Mouse (Mus musculus) testis, adult 2 months (tissue): ENCODE data around the gene Gpr132. TPM values are rescaled to one million over a fixed set of nuclear protein-coding genes. Genes with fewer than 3 reads are reported as not detected.

Source experiments
- H3K27ac ChIP-seq: fragments of 200-500 bp; 2 replicates; pipeline ENCODE4 v1.5.1; 2012; ENCODE audit warnings: low read depth, low read length; ENCODE audit not compliant: control insufficient read depth, insufficient read depth
- H3K27me3 ChIP-seq: fragments of 200-500 bp; 2 replicates; pipeline ENCODE4 v1.6.1; 2012; ENCODE audit warnings: mild to moderate bottlenecking, low read length, moderate library complexity; ENCODE audit not compliant: control insufficient read depth, insufficient read depth
- H3K36me3 ChIP-seq: fragments of 200-500 bp; 2 replicates; pipeline ENCODE4 v1.6.1; 2012; ENCODE audit warnings: mild to moderate bottlenecking, low read length; ENCODE audit not compliant: control insufficient read depth, insufficient read depth
- H3K4me1 ChIP-seq: fragments of 200-500 bp; 2 replicates; pipeline ENCODE4 v1.6.1; 2012; ENCODE audit warnings: low read length; ENCODE audit not compliant: control insufficient read depth, insufficient read depth
- H3K4me3 ChIP-seq: fragments of 200-500 bp; 2 replicates; pipeline ENCODE4 v1.5.1; 2012; ENCODE audit warnings: low read depth, mild to moderate bottlenecking, low read length, moderate library complexity, mixed read lengths; ENCODE audit not compliant: control insufficient read depth
- CTCF ChIP-seq: fragments of 200-500 bp; IDR thresholded peaks from 2 replicates; pipeline ENCODE4 v1.5.1; 2012; ENCODE audit warnings: low read depth, mild to moderate bottlenecking, inconsistent platforms, low read length, moderate library complexity; ENCODE audit not compliant: control insufficient read depth, insufficient read depth, insufficient replicate concordance
- POLR2A ChIP-seq: fragments of 200-500 bp; IDR thresholded peaks from 2 replicates; pipeline ENCODE4 v1.6.1; 2012; ENCODE audit warnings: low read depth, mild to moderate bottlenecking, inconsistent platforms, low read length, moderate library complexity; ENCODE audit not compliant: control insufficient read depth
- polyA plus RNA-seq: library from polyadenylated mRNA; depleted of rRNA; stranded (reverse); fragments of >200 nt; gene quantifications from 2 replicates; pipeline ENCODE4 v1.2.3, GENCODE M21; 2012

Gpr132 gene
- polyA plus RNA-seq, 1 experiment, result 1.7 TPM

DNA sequence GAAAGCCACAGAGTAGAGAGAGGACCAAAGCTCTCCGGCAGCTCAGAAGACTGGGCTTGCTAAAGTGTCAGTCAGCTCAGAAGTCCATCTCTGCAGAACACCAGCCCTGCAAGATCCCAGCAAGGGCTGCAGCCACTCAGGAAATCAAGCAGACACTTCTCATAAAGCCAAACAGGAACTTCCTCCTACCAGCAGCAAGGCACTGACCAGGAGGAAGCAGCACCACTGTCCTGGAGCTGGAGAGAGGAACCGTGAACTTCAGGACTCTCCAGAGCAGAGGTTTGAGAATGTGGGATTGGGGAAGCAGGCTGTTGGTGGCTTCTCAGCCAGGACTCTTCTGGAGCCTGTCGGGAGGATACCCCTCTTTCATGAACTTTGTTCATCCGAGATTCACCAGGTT is 26.9 kb upstream of the Gpr132 start:
- H3K4me1 ChIP-seq, result no peaks in the 10 kb centered on the region; the same call in 1 of the 2 replicates
- TF ChIP-seq CTCF (no peak), POLR2A (no peak)
- H3K27ac ChIP-seq, result no peak overlapping the region

GRCm38 (mm10) chr12:112894303-112894884 is 26.4 kb upstream of the Gpr132 start:
- TF ChIP-seq POLR2A (no peak), CTCF (no peak)
- no peak overlapping the region for H3K27ac ChIP-seq
- H3K36me3 ChIP-seq, result no peaks in the 10 kb centered on the region
- H3K4me3 ChIP-seq, result no peak overlapping the region
- no peaks in the 10 kb centered on the region for H3K27me3 ChIP-seq
- H3K4me1 ChIP-seq, result no peaks in the 10 kb centered on the region; the same call in 1 of the 2 replicates

More for the DNA sequence above, 26.9 kb upstream of the Gpr132 start:
- Histone ChIP-seq H3K4me3 (no peak overlapping the region), H3K27me3 (no peaks in the 10 kb centered on the region), H3K36me3 (no peaks in the 10 kb centered on the region)

DNA sequence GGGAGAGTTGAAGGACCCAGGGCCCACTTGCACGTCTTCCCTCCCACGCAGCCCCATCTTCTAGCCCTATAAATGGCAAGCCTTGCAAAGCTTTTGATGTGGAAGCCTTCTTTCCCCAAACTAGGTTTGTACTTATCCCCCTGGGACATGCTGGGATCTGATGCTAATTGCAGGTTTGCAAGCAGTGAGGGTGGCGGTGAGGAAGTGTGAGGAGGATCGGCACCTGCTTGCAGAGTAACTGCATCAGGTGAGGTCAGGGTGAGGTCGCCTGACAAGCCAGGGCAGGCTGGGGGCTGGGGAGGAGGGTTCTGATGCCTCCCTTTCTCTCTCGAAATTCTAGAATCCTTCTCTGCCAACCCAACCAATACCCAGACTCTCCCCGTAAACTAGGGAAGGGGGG is 17.4 kb upstream of the Gpr132 start:
- no peaks in the 10 kb centered on the region for H3K36me3 ChIP-seq
- no peaks in the 10 kb centered on the region for H3K27me3 ChIP-seq
- no peak for TF ChIP-seq POLR2A
- H3K27ac ChIP-seq, result no peak overlapping the region
- no peak overlapping the region for H3K4me3 ChIP-seq
- peaks cover 11% of the 10 kb centered on the region for H3K4me1 ChIP-seq

GRCm38 (mm10) chr12:112881301-112881815 is 13.3 kb upstream of the Gpr132 start:
- Histone ChIP-seq H3K27me3 (peaks cover 2% of the 10 kb centered on the region; the same call in 1 of the 2 replicates), H3K4me3 (no peak overlapping the region), H3K36me3 (no peaks in the 10 kb centered on the region), H3K27ac (no peak overlapping the region), H3K4me1 (peaks cover 14% of the 10 kb centered on the region)
- TF ChIP-seq POLR2A (no peak), CTCF (no peak)

DNA sequence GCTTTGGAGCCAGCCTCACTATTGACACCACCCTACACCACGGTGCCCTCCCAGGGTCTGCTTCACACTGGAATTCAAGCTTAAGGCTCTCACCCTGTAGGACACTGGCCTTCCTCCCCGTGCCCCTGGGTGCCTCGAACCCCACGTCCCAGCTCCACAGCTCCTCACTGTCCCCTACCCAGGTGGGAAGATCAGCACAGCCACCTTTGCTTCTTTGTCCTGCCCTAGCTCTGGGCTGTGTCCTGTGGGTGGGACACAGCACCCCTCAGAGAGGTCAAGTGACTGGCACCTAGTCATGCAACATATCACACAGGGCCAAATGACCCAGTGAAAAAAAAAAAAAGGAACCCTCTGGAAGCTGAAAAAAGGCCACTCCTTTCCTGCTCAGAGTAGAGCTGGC is 12.6 kb upstream of the Gpr132 start:
- Histone ChIP-seq H3K4me3 (no peak overlapping the region), H3K27me3 (peaks cover 2% of the 10 kb centered on the region; the same call in 1 of the 2 replicates), H3K27ac (no peak overlapping the region), H3K36me3 (no peaks in the 10 kb centered on the region), H3K4me1 (peaks cover 13% of the 10 kb centered on the region)
- TF ChIP-seq CTCF (no peak), POLR2A (no peak)

- peaks cover 2% of the 10 kb centered on the region; the same call in 1 of the 2 replicates for H3K27me3 ChIP-seq
- no peak overlapping the region for H3K27ac ChIP-seq
- H3K4me3 ChIP-seq, result no peak overlapping the region
- H3K36me3 ChIP-seq, result no peaks in the 10 kb centered on the region
- TF ChIP-seq CTCF (no peak), POLR2A (no peak)
- H3K4me1 ChIP-seq, result peaks cover 10% of the 10 kb centered on the region
Observed at GRCm38 (mm10) chr12:112879731-112880130, 11.7 kb upstream of the Gpr132 start.

DNA sequence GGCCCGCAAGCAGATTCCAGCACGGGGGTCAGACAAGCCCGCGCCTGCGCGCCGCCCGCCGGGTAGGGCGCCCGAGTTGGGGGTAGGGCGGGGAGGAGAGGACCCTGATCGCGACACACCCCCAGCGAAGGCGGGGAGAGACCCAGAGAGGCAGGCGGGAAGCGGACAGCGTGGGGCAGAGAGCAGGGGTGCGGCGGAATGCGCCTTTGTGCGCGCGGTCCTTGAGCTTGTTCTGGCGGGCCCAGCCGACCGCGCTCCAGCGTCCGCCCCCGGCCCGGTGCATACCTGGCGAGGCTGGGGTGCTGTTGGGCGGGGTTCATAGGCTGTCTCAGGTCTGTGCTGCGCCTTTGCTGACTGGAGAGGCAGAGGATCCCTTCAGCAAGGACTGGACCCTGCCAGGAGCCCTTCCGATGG is 9.6 kb upstream of the Gpr132 start:
- Histone ChIP-seq H3K27ac (no peak overlapping the region), H3K27me3 (peaks cover 2% of the 10 kb centered on the region; the same call in 1 of the 2 replicates)

GRCm38 (mm10) chr12:112877073-112877576 is 9.1 kb upstream of the Gpr132 start:
- no peaks in the 10 kb centered on the region for H3K36me3 ChIP-seq
- H3K4me1 ChIP-seq, result peaks cover 15% of the 10 kb centered on the region
- peaks cover 2% of the 10 kb centered on the region; the same call in 1 of the 2 replicates for H3K27me3 ChIP-seq
- H3K27ac ChIP-seq, result no peak overlapping the region
- H3K4me3 ChIP-seq, result peak overlapping the region; percentile 79
- TF ChIP-seq POLR2A (no peak), CTCF (no peak)

More for the DNA sequence above, 9.6 kb upstream of the Gpr132 start:
- TF ChIP-seq POLR2A (no peak), CTCF (no peak)
- H3K36me3 ChIP-seq, result no peaks in the 10 kb centered on the region
- H3K4me3 ChIP-seq, result peak overlapping the region; percentile 79
- peaks cover 15% of the 10 kb centered on the region for H3K4me1 ChIP-seq
